Mouse (Mus musculus): ENCODE results near the gene Arel1.

DNA sequence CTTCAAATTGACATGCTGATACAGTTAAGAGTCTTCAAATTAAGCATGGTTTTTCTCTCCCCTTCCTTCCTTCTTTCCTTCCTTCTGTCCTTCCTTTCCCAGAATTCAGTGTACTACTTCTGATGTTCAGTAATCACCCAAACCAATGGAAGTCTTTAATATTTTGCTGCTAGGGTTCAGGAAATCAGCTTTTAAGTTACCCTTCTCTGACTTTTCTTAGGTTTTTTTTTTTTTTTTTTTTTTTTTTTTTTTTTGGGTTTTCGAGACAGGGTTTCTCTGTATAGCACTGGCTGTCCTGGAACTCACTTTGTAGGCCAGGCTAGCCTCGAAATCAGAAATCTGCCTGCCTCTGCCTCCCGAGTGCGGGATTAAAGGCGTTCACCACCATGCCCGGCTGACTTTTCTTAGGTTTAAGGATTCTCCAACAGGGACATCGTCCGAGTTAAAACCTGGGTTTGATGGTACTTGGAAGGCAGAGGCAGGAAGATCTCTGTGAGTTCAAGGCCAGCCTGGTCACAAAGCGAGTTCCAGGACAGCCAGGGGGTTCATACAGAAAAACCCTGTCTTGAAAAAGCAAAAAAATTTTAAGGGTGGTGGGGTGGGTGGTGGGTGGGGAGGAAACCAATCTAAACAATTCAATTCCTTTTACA, 24.5 kb upstream of the Arel1 start:
- TF ChIP-seq POLR2A (IDR thresholded peaks at IDR 0.05; ENCODE audit: borderline replicate concordance, extremely low read depth, low read depth, low read length): no peak
- no peak for TF ChIP-seq CTCF (IDR thresholded peaks at IDR 0.05; ENCODE audit: insufficient read depth, low read length)
